Comparison of ENCODE assay signal across 11 mouse cellular contexts in the genomic region with DNA sequence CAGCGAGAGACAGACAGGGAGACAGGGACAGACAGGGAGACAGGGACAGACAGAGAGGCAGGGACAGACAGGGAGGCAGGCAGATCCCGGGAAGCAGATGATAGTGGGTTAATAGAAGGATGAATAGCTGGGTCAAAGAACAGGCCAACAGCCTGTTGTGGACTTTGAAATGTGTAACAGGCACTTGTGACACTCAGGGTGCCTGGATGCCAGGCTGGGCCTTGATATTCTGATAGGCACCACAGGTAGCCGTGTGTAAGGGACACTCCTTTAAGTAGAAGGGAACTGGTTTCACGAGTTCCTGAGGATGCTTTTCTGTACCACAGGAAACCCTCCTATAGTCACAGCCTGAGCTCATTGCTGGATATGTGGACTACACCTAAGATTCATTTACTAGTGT.
"Had no signal": no experiment of that assay in that cellular context is flagged by ENCODE, and none has a peak within 500 bp of the region (broad histone marks: within the 10 kb centered on the region; RNA-seq: fewer than 3 reads in every experiment).

No protein-coding gene starts in this region.

- H3K4me2 ChIP-seq: hindbrain, embryonic 14.5 days; lung, embryonic 15.5 days; midbrain, embryonic 12.5 days had no signal

- H3K4me3 ChIP-seq: lung, embryonic 15.5 days; midbrain, embryonic 12.5 days; myocyte had no signal

- DNase-seq: heart, postnatal 4 days; kidney, adult 18-20 months; left cerebral cortex, postnatal 4 days; liver; right cerebral cortex, postnatal 14 days; thymus, adult 2 months; thymus, postnatal 25 days had no signal

- H3K27ac ChIP-seq: hindbrain, embryonic 14.5 days; lung, embryonic 15.5 days; midbrain, embryonic 12.5 days had no signal

- H3K27me3 ChIP-seq: lung, embryonic 15.5 days; midbrain, embryonic 12.5 days had no signal

- H3K4me1 ChIP-seq: lung, embryonic 15.5 days; midbrain, embryonic 12.5 days had no signal

- H3K9ac ChIP-seq: hindbrain, embryonic 14.5 days; lung, embryonic 15.5 days; midbrain, embryonic 12.5 days had no signal

- H3K9me3 ChIP-seq: lung, embryonic 15.5 days; midbrain, embryonic 12.5 days had no signal
